Mouse (Mus musculus) cerebellum, adult 2 months (tissue): Measurements from ENCODE around the gene Tmem120b.

Experiments
- CTCF ChIP-seq: fragments of 200-500 bp; IDR thresholded peaks from 2 replicates; pipeline ENCODE4 v1.5.1; 2011; ENCODE audit warnings: low read depth, mild to moderate bottlenecking, control low read depth, low read length, moderate library complexity, borderline replicate concordance; ENCODE audit not compliant: insufficient read depth
- POLR2A ChIP-seq: fragments of 200-500 bp; IDR thresholded peaks from 2 replicates; pipeline ENCODE4 v1.6.1; 2011; ENCODE audit warnings: low read length, control low read depth, borderline replicate concordance; ENCODE audit not compliant: insufficient read depth

DNA sequence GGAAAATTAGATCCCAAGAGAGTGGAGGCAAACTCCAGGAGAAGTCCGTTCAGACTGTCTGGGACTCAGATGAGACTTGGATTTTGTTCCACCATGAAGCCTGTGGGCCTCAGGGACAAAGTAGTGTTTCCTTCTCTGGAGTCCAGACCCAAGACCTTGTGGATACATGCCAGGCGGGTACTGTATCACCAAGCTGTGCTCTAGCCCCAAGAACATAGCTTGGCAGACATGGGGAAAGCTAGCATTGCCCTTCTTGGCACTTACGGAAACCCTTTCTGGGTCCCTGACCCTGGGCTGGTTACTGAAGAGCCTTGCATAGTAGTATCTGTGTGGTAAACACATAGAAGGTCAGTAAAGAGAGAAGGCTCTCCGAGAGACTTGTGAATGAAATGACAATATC lies 91.2 kb downstream of the Tmem120b start:
- TF ChIP-seq CTCF (no peak), POLR2A (no peak)
